Mouse (Mus musculus) CH12.LX (cell line): Measurements from ENCODE around the gene H2-M3. TPM values are rescaled to one million over a fixed set of nuclear protein-coding genes. Genes with fewer than 3 reads are reported as not detected.

Experiments used
- DNase-seq: peaks from one replicate; pipeline ENCODE4 v3.0.0-alpha.2; 2013; ENCODE audit errors: extremely low read depth
- H3K27ac ChIP-seq: 2 replicates; pipeline ENCODE4 v1.5.1; 2012; ENCODE audit warnings: low read depth, mild to moderate bottlenecking, control low read depth, moderate library complexity; ENCODE audit not compliant: insufficient read depth
- H3K27me3 ChIP-seq: replicated peaks from 2 replicates; pipeline ENCODE3; 2012; ENCODE audit warnings: inconsistent platforms
- H3K36me3 ChIP-seq, 2 experiments: replicated peaks in 1 of 2; 2 replicates each; pipeline versions ENCODE3 to v1.6.1; 2012; ENCODE audit warnings: inconsistent platforms in 1 of 2, low read length in 1 of 2, mild to moderate bottlenecking in 1 of 2, mixed read lengths in 1 of 2, moderate library complexity in 1 of 2; ENCODE audit not compliant: control insufficient read depth in 1 of 2, insufficient read depth in 1 of 2
- H3K4me1 ChIP-seq, 2 experiments: 2 replicates each; pipeline ENCODE4 v1.6.1; 2012; ENCODE audit warnings: inconsistent platforms in 1 of 2, moderate library complexity in 1 of 2; ENCODE audit not compliant: insufficient read depth in 2 of 2, control insufficient read depth in 1 of 2
- H3K4me2 ChIP-seq: 2 replicates; pipeline ENCODE4 v1.6.1; 2012; ENCODE audit warnings: low read depth, mild to moderate bottlenecking, control low read depth; ENCODE audit not compliant: poor library complexity, insufficient read depth, severe bottlenecking
- H3K4me3 ChIP-seq, 3 experiments: fragments of 150-350 bp in 1 of 3; sonication (generic) in 1 of 3; replicated peaks in 1 of 3; 2 replicates each; pipeline versions ENCODE3 to v1.5.1; 2011 to 2012; ENCODE audit warnings: low read depth in 2 of 3, low read length in 2 of 3, mild to moderate bottlenecking in 2 of 3, moderate library complexity in 2 of 3, control low read depth in 1 of 3, improper control_type of control experiment in 1 of 3, inconsistent platforms in 1 of 3, mixed read lengths in 1 of 3; ENCODE audit not compliant: poor library complexity in 1 of 3
- H3K79me2 ChIP-seq: replicated peaks from 2 replicates; pipeline ENCODE4 v1.6.1; 2012; ENCODE audit warnings: mild to moderate bottlenecking, moderate library complexity; ENCODE audit not compliant: control insufficient read depth, poor library complexity, insufficient read depth, severe bottlenecking; ENCODE audit errors: extremely low read depth
- H3K9ac ChIP-seq: 2 replicates; pipeline ENCODE4 v1.6.1; 2012; ENCODE audit warnings: low read depth, mild to moderate bottlenecking, control low read depth, moderate library complexity; ENCODE audit not compliant: insufficient read depth
- H3K9me3 ChIP-seq: replicated peaks from 2 replicates; pipeline ENCODE3; 2012; ENCODE audit warnings: low read length, inconsistent platforms, mixed read lengths
- BHLHE40 ChIP-seq: IDR thresholded peaks from 2 replicates; pipeline ENCODE4 v1.6.1; 2011; ENCODE audit warnings: mild to moderate bottlenecking, low read depth, low read length, improper control_type of control experiment
- EP300 ChIP-seq: IDR thresholded peaks from 2 replicates; pipeline ENCODE4 v1.6.1; 2011; ENCODE audit warnings: low read length, improper control_type of control experiment
- JUND ChIP-seq: conservative IDR thresholded peaks from 2 replicates; pipeline ENCODE4 v1.6.1; 2011; ENCODE audit warnings: low read depth, low read length, improper control_type of control experiment
- KAT2A ChIP-seq: IDR thresholded peaks from 2 replicates; pipeline ENCODE4 v1.6.1; 2012; ENCODE audit warnings: low read length, improper control_type of control experiment, inconsistent platforms; ENCODE audit not compliant: insufficient replicate concordance
- MAFK ChIP-seq: IDR thresholded peaks from 2 replicates; pipeline ENCODE4 v1.6.1; 2011; ENCODE audit warnings: low read length, improper control_type of control experiment; ENCODE audit not compliant: insufficient replicate concordance
- MAZ ChIP-seq: IDR thresholded peaks from 2 replicates; pipeline ENCODE4 v1.6.1; 2012; ENCODE audit warnings: low read depth, mild to moderate bottlenecking, inconsistent platforms, low read length, improper control_type of control experiment, moderate library complexity
- NRF1 ChIP-seq: IDR thresholded peaks from 2 replicates; pipeline ENCODE4 v1.6.1; 2014; ENCODE audit warnings: low read depth, mild to moderate bottlenecking, inconsistent platforms, low read length, improper control_type of control experiment, moderate library complexity
- ZMIZ1 ChIP-seq: IDR thresholded peaks from 2 replicates; pipeline ENCODE4 v1.6.1; 2012; ENCODE audit warnings: low read depth, mild to moderate bottlenecking, inconsistent platforms, low read length, improper control_type of control experiment
- dilution Hi-C: fragments of 300-500 bp; cut with MboI; formaldehyde crosslinking; loops from 2 replicates; pipeline ENCODE4 v1.14.3; 2020; ENCODE audit warnings: low sequenced_read_pairs; ENCODE audit not compliant: extremely low pct_unique_long_range_greater_than_20kb, extremely low pct_ligation_motif_present
- in situ Hi-C: fragments of 300-500 bp; cut with MboI; formaldehyde crosslinking; loops from 3 replicates; pipeline ENCODE4 v1.14.3; 2019; ENCODE audit warnings: low sequenced_read_pairs, low pct_ligation_motif_present, low pct_unique_long_range_greater_than_20kb, mixed read lengths
- polyA plus RNA-seq: library from polyadenylated mRNA; unstranded; fragments of >175 nt; gene quantifications from 2 replicates; pipeline ENCODE4 v1.2.1, GENCODE M21; 2012; ENCODE audit warnings: low read depth; ENCODE audit not compliant: insufficient read length
- total RNA-seq, 2 experiments: library from RNA; depleted of rRNA; stranded (reverse); fragments of 300-350 nt in 1 of 2; fragments of >200 nt in 1 of 2; gene quantifications; 2 replicates each; pipeline ENCODE4 v1.2.3; 2012 to 2014

The H2-M3 gene
- total and polyA plus RNA-seq, 3 experiments = 46.1 to 88.6 (median 72.8) TPM

GRCm38 (mm10) chr17:37316954-37317353, 46.9 kb downstream of the H2-M3 start, which contains the start of gene Olfr102:
Gene Olfr102 (minus strand): TSS chr17:37317054.
- H3K4me2 ChIP-seq = no peak within 1 kb of the TSS
- TF ChIP-seq KAT2A (no peak), NRF1 (no peak), EP300 (no peak), BHLHE40 (no peak), MAFK (no peak), MAZ (no peak), ZMIZ1 (no peak), JUND (no peak)
- no peak within 1 kb of the TSS for H3K4me3 ChIP-seq
- dilution Hi-C loops = no loop called here
- H3K27ac ChIP-seq = no peak within 1 kb of the TSS
- in situ Hi-C loops = no loop called here
- no peaks in the 10 kb centered on the region for H3K4me1 ChIP-seq
- no peaks in the 10 kb centered on the region for H3K9me3 ChIP-seq
- no peaks in the 10 kb centered on the region for H3K36me3 ChIP-seq
- H3K79me2 ChIP-seq = no peaks in the 10 kb centered on the region
- DNase-seq = no peak
- H3K27me3 ChIP-seq = peaks cover 17% of the 10 kb centered on the region
- no peak within 1 kb of the TSS for H3K9ac ChIP-seq

Other genes with a start within 250 kb of the H2-M3 start
Only the 20 nearest of the 25 such genes appear.
- not detected in 2 replicates for gene Olfr90, start 181.7 kb upstream of the H2-M3 start, total RNA-seq (2012; rRNA removed)
- gene Olfr90, start 181.7 kb upstream of the H2-M3 start, total RNA-seq (2014; rRNA removed) = not detected in 2 replicates
- not detected in 2 replicates for gene Olfr90, start 181.7 kb upstream of the H2-M3 start, polyA plus RNA-seq
- not detected in 2 replicates for gene Olfr91, start 171.9 kb upstream of the H2-M3 start, total RNA-seq (2012; rRNA removed)
- gene Olfr91, start 171.9 kb upstream of the H2-M3 start, total RNA-seq (2014; rRNA removed) = not detected in 2 replicates
- not detected in 2 replicates for gene Olfr91, start 171.9 kb upstream of the H2-M3 start, polyA plus RNA-seq
- not detected in 2 replicates for gene Olfr92, start 150.1 kb upstream of the H2-M3 start, total RNA-seq (2012; rRNA removed)
- gene Olfr92, start 150.1 kb upstream of the H2-M3 start, total RNA-seq (2014; rRNA removed) = not detected in 2 replicates
- gene Olfr92, start 150.1 kb upstream of the H2-M3 start, polyA plus RNA-seq = not detected in 2 replicates
- gene Olfr93, start 108.7 kb upstream of the H2-M3 start, total RNA-seq (2012; rRNA removed) = not detected in 2 replicates
- not detected in 2 replicates for gene Olfr93, start 108.7 kb upstream of the H2-M3 start, total RNA-seq (2014; rRNA removed)
- gene Olfr93, start 108.7 kb upstream of the H2-M3 start, polyA plus RNA-seq = not detected in 2 replicates
- gene Ubd, start 76.3 kb upstream of the H2-M3 start, total RNA-seq (2012; rRNA removed) = 0.21 and 0.47 TPM in 2 replicates
- gene Ubd, start 76.3 kb upstream of the H2-M3 start, total RNA-seq (2014; rRNA removed) = not detected in 2 replicates
- not detected in 2 replicates for gene Ubd, start 76.3 kb upstream of the H2-M3 start, polyA plus RNA-seq
- not detected in 2 replicates for gene Olfr94, start 69.2 kb upstream of the H2-M3 start, total RNA-seq (2012; rRNA removed)
- not detected in 2 replicates for gene Olfr94, start 69.2 kb upstream of the H2-M3 start, total RNA-seq (2014; rRNA removed)
- not detected in 2 replicates for gene Olfr94, start 69.2 kb upstream of the H2-M3 start, polyA plus RNA-seq
- not detected in 2 replicates for gene Olfr95, start 57.1 kb upstream of the H2-M3 start, total RNA-seq (2012; rRNA removed)
- gene Olfr95, start 57.1 kb upstream of the H2-M3 start, total RNA-seq (2014; rRNA removed) = not detected in 2 replicates
- gene Olfr95, start 57.1 kb upstream of the H2-M3 start, polyA plus RNA-seq = not detected in 2 replicates
- not detected in 2 replicates for gene Olfr96, start 50.1 kb upstream of the H2-M3 start, total RNA-seq (2012; rRNA removed)
- gene Olfr96, start 50.1 kb upstream of the H2-M3 start, total RNA-seq (2014; rRNA removed) = not detected in 2 replicates
- not detected in 2 replicates for gene Olfr96, start 50.1 kb upstream of the H2-M3 start, polyA plus RNA-seq
- not detected in 2 replicates for gene Olfr97, start 32.9 kb upstream of the H2-M3 start, total RNA-seq (2012; rRNA removed)
- not detected in 2 replicates for gene Olfr97, start 32.9 kb upstream of the H2-M3 start, total RNA-seq (2014; rRNA removed)
- not detected in 2 replicates for gene Olfr97, start 32.9 kb upstream of the H2-M3 start, polyA plus RNA-seq
- 0.21 TPM in 1 of 2 replicates, not detected in the other for gene Olfr98, start 6.5 kb upstream of the H2-M3 start, total RNA-seq (2012; rRNA removed)
- not detected in 2 replicates for gene Olfr98, start 6.5 kb upstream of the H2-M3 start, total RNA-seq (2014; rRNA removed)
- 0.44 and 0.70 TPM in 2 replicates for gene Olfr98, start 6.5 kb upstream of the H2-M3 start, polyA plus RNA-seq
- 0.08 and 0.25 TPM in 2 replicates for gene Olfr99, start 13.2 kb downstream of the H2-M3 start, total RNA-seq (2012; rRNA removed)
- not detected in 2 replicates for gene Olfr99, start 13.2 kb downstream of the H2-M3 start, total RNA-seq (2014; rRNA removed)
- 2.2 and 3.4 TPM in 2 replicates for gene Olfr99, start 13.2 kb downstream of the H2-M3 start, polyA plus RNA-seq
- not detected in 2 replicates for gene Olfr101, start 34.1 kb downstream of the H2-M3 start, total RNA-seq (2012; rRNA removed)
- not detected in 2 replicates for gene Olfr101, start 34.1 kb downstream of the H2-M3 start, total RNA-seq (2014; rRNA removed)
- 0.21 and 0.27 TPM in 2 replicates for gene Olfr101, start 34.1 kb downstream of the H2-M3 start, polyA plus RNA-seq
- not detected in 2 replicates for gene Olfr102, start 46.8 kb downstream of the H2-M3 start, total RNA-seq (2012; rRNA removed)
- not detected in 2 replicates for gene Olfr102, start 46.8 kb downstream of the H2-M3 start, total RNA-seq (2014; rRNA removed)
- gene Olfr102, start 46.8 kb downstream of the H2-M3 start, polyA plus RNA-seq = not detected in 2 replicates
- gene Olfr103, start 69.5 kb downstream of the H2-M3 start, total RNA-seq (2012; rRNA removed) = not detected in 2 replicates
- gene Olfr103, start 69.5 kb downstream of the H2-M3 start, total RNA-seq (2014; rRNA removed) = not detected in 2 replicates
- not detected in 2 replicates for gene Olfr103, start 69.5 kb downstream of the H2-M3 start, polyA plus RNA-seq
- not detected in 2 replicates for gene Olfr104-ps, start 89.4 kb downstream of the H2-M3 start, total RNA-seq (2012; rRNA removed)
- not detected in 2 replicates for gene Olfr104-ps, start 89.4 kb downstream of the H2-M3 start, total RNA-seq (2014; rRNA removed)
- not detected in 2 replicates for gene Olfr104-ps, start 89.4 kb downstream of the H2-M3 start, polyA plus RNA-seq
- gene Olfr105-ps, start 108.8 kb downstream of the H2-M3 start, total RNA-seq (2012; rRNA removed) = not detected in 2 replicates
- gene Olfr105-ps, start 108.8 kb downstream of the H2-M3 start, total RNA-seq (2014; rRNA removed) = not detected in 2 replicates
- not detected in 2 replicates for gene Olfr105-ps, start 108.8 kb downstream of the H2-M3 start, polyA plus RNA-seq
- gene Olfr106-ps, start 120.2 kb downstream of the H2-M3 start, total RNA-seq (2012; rRNA removed) = not detected in 2 replicates
- not detected in 2 replicates for gene Olfr106-ps, start 120.2 kb downstream of the H2-M3 start, total RNA-seq (2014; rRNA removed)
- not detected in 2 replicates for gene Olfr106-ps, start 120.2 kb downstream of the H2-M3 start, polyA plus RNA-seq
- not detected in 2 replicates for gene Olfr107, start 129.0 kb downstream of the H2-M3 start, total RNA-seq (2012; rRNA removed)
- gene Olfr107, start 129.0 kb downstream of the H2-M3 start, total RNA-seq (2014; rRNA removed) = not detected in 2 replicates
- 0.05 TPM in 1 of 2 replicates, not detected in the other for gene Olfr107, start 129.0 kb downstream of the H2-M3 start, polyA plus RNA-seq
- gene Olfr108, start 175.3 kb downstream of the H2-M3 start, total RNA-seq (2012; rRNA removed) = not detected in 2 replicates
- not detected in 2 replicates for gene Olfr108, start 175.3 kb downstream of the H2-M3 start, total RNA-seq (2014; rRNA removed)
- not detected in 2 replicates for gene Olfr108, start 175.3 kb downstream of the H2-M3 start, polyA plus RNA-seq
- not detected in 2 replicates for gene Olfr109, start 188.7 kb downstream of the H2-M3 start, total RNA-seq (2012; rRNA removed)
- gene Olfr109, start 188.7 kb downstream of the H2-M3 start, total RNA-seq (2014; rRNA removed) = not detected in 2 replicates
- not detected in 2 replicates for gene Olfr109, start 188.7 kb downstream of the H2-M3 start, polyA plus RNA-seq